Mouse (Mus musculus) lung, adult 18-20 months (tissue): ENCODE results near the gene Cnnm2.

Experiments
- DNase-seq, 2 experiments: peaks; one replicate each; pipeline ENCODE4 v3.0.0; 2022; ENCODE audit warnings: mixed read lengths in 2 of 2

Gene Cnnm2

DNA sequence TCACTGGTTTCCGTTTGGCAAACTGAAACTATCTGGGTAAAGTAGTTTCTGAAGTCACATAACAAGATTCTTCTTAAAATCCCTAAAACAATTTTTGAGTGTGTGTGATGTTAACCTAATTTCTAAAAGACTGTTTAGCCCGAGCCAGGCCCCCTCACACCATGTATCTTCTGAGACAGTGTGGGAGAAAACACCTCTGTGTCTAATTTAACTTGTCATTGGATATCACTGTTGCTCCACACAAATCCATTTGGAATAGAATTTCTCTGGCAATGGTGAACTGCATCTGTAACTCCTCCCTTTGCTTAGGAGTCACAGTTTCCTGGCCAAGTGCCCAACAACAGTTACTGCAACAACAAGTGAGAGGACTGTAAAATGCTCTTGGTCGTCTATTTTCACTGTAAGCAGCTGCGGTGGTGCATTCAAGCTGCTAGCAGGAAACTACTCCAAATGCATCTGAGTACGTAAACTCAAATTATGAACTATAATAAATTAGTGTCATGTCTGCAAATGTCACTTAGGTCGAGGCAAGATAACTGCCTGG lies 167.7 kb downstream of the Cnnm2 start:
- peak; percentile 70 to 80 for DNase-seq
